Mouse (Mus musculus): ENCODE measurements at regions not wholly inside any gene's neighbourhood (a gene's known extent, or its start where the extent isn't known, plus 50 kb on each side); places are given as distances from the start of the nearest gene placed in this dataset.

GRCm38 (mm10) chr3:21934731-21935271 is 141.7 kb upstream of the Tbl1xr1 start:
- TF ChIP-seq CTCF (IDR thresholded peaks at IDR 0.05; ENCODE audit: low read depth) (no peak), EP300 (IDR thresholded peaks at IDR 0.05; ENCODE audit: low read depth) (no peak)

All from heart, postnatal 0 days (tissue).